Mouse (Mus musculus) gastrocnemius, postnatal 14 days (tissue): ENCODE results near the gene U2af1l4. TPM values are rescaled to one million over a fixed set of nuclear protein-coding genes. Genes with fewer than 3 reads are reported as not detected.

Source experiments
- DNase-seq: peaks from one replicate; pipeline ENCODE4 v3.0.0; 2021; ENCODE audit warnings: mixed read lengths
- intact Hi-C: fragments of 180-260 bp; cut with DNase I; formaldehyde crosslinking; loops from one replicate; pipeline ENCODE4 v1.15.1; 2025; ENCODE audit warnings: low total_unique reads
- microRNA-seq, 2 experiments: library from miRNA; unstranded; fragments of <30 nt; microRNA quantifications; one replicate each; pipeline ENCODE4 v1.2.0; 2021
- total RNA-seq, 2 experiments: library from RNA; stranded (reverse); gene quantifications; 2 replicates each; pipeline ENCODE4 v1.2.3; 2021

The U2af1l4 gene
- total RNA-seq, 2 experiments from 2014 or later: 49.6 to 50.1 TPM

DNA sequence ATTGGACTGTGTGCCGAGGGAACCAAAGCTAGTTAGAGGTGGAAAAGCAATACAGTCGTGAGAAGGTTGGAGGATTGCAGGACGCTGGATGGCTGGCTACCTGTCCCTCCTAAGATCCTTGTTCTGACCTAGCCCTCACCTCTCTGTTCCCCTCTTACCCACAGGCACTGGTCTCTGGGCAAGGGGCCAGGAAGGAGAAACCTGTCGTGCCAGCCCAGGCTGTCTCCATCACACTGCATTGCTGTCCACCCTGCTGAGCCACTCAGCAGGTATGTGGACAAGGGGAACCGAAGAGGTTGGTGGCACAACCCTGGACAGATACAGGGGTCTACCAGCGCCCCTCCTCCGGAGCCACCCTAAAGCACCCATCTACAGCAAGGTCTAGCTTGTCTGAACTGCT is 37.5 kb downstream of the U2af1l4 start:
- no peak for DNase-seq
- intact Hi-C loops: no loop called here

DNA sequence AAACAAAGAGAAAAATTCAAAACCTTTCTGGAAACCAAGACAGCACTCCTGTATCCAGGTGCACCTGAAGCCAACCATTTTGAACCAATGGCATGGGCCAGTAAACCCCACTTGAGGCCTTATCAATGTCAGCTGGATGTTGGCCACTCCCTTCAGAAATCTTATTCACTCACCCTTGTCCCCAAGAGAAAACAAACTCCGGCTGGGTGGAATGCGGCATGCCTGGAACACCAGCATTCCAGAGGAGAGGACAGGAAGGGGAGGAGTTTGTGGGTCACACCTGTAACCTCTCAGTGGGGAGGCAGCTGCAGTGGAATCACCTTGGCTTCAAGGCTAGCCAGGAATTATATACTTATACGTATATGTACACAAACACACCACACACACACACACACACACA is 39.5 kb downstream of the U2af1l4 start:
- intact Hi-C loops: no loop called here

DNA sequence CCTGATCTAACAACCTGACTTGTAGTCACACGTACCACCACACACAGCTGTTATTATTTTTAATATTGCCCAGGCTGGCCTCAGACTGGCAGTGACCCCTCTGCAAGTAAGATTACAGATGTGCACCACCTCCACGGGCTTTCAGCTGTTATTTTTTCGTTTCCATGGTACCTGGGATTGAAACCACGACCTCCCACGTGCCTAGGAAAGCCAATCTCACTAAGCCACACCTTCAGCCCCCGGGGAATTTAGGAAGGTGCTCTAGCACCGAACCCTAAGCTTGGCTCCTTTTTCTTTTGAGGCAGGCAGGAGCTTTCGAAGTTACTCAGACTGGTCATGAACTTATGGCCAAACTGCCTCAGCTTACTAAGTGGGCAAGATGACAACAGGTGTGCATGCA is 41.3 kb downstream of the U2af1l4 start:
- no peak for DNase-seq
- intact Hi-C loops: no loop called here

More for the DNA sequence above, 39.5 kb downstream of the U2af1l4 start:
- DNase-seq: no peak

DNA sequence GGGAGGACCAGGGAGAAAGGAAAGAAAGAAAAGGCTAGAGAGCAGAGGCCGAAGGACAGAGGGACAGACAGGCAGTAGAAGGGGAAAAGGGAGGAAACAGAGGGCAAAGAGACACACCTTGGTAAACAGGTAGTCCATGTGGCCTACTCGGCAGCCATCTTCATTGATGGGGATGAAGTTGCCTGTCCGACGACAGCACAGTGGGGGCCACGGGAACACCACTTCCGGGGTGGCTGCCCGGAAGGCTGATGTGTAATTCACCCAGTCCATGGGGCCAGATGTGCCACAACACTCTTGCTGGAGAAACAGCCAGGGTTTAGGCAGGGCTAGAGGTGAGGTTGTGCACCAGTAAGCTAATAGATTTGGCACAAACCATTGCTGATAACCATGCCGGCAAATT is 41.8 kb downstream of the U2af1l4 start:
- no peak for DNase-seq
- intact Hi-C loops: no loop called here

DNA sequence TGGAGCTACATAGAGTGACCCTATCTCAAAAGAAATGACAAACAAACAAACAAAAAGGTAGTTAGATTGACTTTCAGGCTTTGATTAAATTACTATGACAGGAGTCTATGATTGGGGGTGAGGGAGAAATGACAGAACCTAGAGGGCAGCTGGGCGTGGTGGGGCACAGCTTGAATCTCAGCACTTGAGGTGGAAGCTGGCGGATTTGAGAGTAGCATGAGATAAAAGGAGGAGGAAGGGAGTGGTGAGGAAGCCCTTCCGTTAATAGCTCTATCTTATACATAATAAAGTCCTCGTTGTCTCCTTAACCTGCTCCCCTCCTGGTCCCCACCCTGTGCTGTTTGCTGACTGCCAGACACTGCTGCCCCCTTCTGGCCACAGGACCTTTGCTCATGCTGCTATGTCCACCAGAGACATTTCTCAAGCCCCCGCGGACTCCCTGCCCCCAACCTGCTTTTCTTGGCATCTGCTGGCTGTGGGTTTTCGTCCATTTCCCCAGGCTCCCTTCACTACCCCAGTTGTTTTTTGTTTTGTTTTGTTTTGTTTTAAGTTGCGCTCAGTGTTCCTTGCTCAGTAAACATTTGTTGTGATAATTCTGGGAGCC is 44.7 kb downstream of the U2af1l4 start:
- peak; percentile 52 for DNase-seq
- intact Hi-C loops: no loop called here

DNA sequence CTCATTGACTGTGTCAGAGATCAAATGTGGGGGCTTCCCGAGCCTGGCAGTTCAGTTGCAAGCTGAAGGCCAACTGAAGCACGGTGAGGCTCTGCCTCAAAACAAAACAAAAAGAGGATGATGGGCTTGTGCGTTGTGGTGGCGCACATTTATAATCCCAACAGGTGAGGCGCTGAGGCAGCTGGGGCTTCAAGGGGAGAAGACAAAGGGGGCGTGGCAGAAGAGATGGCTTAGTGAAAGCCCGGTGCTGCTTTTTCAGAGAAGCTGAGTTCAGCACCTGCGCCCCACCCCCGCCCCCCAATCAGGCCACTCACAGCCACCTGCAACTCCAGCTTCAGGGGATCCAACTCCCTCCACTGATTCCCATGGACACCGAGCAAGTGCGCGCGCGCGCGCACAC is 45.4 kb downstream of the U2af1l4 start:
- intact Hi-C loops: no loop called here
- DNase-seq: no peak

DNA sequence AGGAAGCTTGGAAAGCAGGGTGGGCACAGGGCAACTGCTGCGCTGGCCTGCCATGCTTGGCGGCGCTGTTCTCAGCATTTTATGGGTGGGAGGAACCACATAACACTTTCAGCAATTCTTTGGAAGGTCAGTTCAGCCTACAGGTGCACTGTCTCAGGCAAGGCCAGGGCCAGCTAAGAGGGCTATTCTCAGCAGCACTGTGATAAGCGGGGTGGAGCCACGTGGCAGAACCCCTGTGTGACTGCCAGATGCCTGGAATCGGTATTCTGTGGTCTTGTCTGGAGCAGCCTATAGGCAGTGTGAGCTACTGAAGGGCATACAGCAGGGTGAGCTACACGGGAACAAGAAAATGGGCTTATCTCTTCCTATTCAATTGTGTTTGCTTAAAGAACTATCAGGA is 46.9 kb downstream of the U2af1l4 start:
- intact Hi-C loops: no loop called here
- no peak for DNase-seq

DNA sequence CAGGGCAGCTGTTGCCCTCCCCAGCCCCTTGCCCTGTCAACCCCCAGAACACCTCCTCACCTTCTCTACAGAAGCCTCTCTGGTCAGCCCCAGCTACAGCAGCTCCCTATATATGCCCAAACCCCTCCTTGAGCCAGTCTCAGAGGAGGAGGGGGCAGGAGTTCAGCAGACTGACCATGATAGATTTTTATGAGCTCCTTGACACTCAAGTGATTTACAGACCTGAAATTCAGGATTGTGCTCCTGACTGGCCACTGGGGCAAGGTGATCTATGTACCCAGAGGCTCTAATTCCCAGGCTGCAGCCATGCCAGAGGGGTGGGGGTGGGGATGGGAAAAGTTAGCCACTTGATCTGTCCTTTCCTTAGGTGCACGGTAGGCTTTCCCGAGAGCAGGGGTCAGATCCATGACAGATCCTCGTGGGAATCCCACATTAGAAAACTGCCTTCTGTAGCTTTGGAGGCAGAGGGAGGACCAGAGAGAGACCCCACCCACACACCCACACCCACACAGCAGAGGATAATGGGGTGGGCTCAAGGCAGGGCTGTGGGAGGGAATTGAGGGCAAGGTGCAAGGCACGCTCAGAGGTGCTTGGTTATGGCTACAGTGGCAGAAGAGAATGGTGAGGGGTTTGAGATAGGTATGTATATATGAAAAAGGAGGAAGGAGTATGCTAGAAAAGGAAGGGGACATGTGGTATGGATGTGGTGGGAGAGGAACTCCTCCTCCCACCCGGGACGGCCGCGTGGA is 49.7 kb downstream of the U2af1l4 start, which contains the start of gene Upk1a:
TSS of gene Upk1a (minus strand) at position 194 of the 749 bp plus-strand sequence.
- DNase-seq: no peak
- intact Hi-C loops: loop anchor here (2.0 kb wide), 1 partner anchor 22 kb away; no protein-coding TSS in a partner anchor

DNA sequence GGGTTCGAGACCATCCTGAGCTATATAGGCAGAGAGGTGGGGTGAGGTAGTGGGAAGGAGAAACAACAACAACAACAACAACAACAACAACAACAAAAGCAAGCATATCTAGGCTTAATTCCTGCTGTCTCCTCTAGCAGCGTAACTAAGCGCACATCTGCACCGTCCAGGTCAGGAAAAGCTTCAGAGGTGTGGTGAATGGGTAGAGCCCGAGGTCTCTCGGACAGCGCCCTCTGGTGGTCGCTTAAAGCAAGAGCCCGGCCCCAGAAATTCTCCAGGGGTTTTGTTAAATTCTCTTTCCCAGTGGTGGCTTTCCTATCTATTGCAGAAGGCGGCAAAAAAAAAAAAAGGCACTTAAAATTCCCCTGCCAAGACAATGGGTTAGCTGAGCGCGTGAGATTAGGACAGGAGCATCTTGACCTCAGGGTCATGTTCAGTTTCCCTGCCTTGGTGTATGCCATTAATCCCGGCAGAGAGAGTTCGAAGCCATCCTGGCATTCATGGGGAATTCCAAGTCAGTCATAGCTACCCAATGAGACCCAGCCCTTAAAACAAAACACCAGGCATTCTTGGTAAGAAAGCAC is 50.5 kb downstream of the U2af1l4 start:
- intact Hi-C loops: loop anchor here (2.0 kb wide), 1 partner anchor 23 kb away; no protein-coding TSS in a partner anchor
- peak; percentile 38 for DNase-seq

DNA sequence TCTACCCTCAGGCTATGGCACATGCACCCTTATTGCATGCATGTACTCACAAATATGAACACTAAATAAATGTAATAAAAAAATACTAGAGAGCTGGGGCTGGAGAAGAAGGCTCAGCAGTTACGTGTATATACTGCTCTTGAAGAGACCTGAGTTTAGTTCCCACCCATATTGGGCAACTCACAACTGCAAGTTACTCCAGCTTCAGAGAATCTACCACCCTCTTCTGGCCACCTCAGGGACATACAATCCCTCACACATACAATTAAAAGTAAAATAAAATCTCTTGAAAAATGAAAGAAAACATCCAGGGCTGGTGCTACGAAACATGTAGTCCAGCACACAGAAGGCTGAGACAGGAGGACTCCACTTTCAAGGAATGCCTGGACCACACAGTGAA is 51.4 kb downstream of the U2af1l4 start:
- intact Hi-C loops: no loop called here
- no peak for DNase-seq

Small RNA genes lying within 50 kb of the gene (microRNA-seq; reads per million reads assigned to microRNA genes)
- gene Gm38670 (1.3 to 1.5 reads per million in 2 experiments), gene Mir3569 (0 to 1.5 reads per million in 2 experiments)

Other genes with a start within 250 kb of the U2af1l4 start
- 1 to 10 TPM; 1.0 to 1.1 TPM for gene Syne4, start 248.5 kb upstream of the U2af1l4 start, total RNA-seq
- under 1 TPM; 0.51 to 0.78 TPM for gene E130208F15Rik, start 241.6 kb upstream of the U2af1l4 start, total RNA-seq
- 10 to 100 TPM in 1 of 2 experiments, 1 to 10 TPM in 1; 7.8 to 10.6 TPM for gene Sdhaf1, start 239.4 kb upstream of the U2af1l4 start, total RNA-seq
- gene Lrfn3, start 200.5 kb upstream of the U2af1l4 start, total RNA-seq: 1 to 10 TPM; 1.5 to 1.8 TPM
- gene Tyrobp, start 149.5 kb upstream of the U2af1l4 start, total RNA-seq: 10 to 100 TPM in 1 of 2 experiments, 1 to 10 TPM in 1; 7.8 to 10.4 TPM
- under 1 TPM in 1 of 2 experiments, not detected in 1; 0.94 TPM for gene Hcst, start 143.4 kb upstream of the U2af1l4 start, total RNA-seq
- under 1 TPM; 0.21 to 0.33 TPM for gene Nfkbid, start 141.6 kb upstream of the U2af1l4 start, total RNA-seq
- gene Aplp1, start 117.8 kb upstream of the U2af1l4 start, total RNA-seq: 1 to 10 TPM; 1.9 to 2.3 TPM
- gene Kirrel2, start 105.6 kb upstream of the U2af1l4 start, total RNA-seq: not detected
- gene Nphs1, start 105.0 kb upstream of the U2af1l4 start, total RNA-seq: not detected
- gene Prodh2, start 69.7 kb upstream of the U2af1l4 start, total RNA-seq: not detected
- 1 to 10 TPM in 1 of 2 experiments, under 1 TPM in 1; 0.98 to 2.4 TPM for gene Arhgap33, start 28.2 kb upstream of the U2af1l4 start, total RNA-seq
- gene Hspb6, start 11.1 kb upstream of the U2af1l4 start, total RNA-seq: 100 to 1,000 TPM; 455 to 476 TPM
- 1 to 10 TPM; 3.9 to 4.8 TPM for gene Proser3, start 11.0 kb upstream of the U2af1l4 start, total RNA-seq
- gene Lin37, start 3.5 kb upstream of the U2af1l4 start, total RNA-seq: 1 to 10 TPM; 8.4 to 9.1 TPM
- gene Gm49396, start within 50 bp of the U2af1l4 start, total RNA-seq: 1 to 10 TPM in 1 of 2 experiments, under 1 TPM in 1; 0.74 to 1.7 TPM
- 10 to 100 TPM; 83.4 to 92.7 TPM for gene Psenen, start 326 bp downstream of the U2af1l4 start, total RNA-seq
- gene Igflr1, start 2.1 kb downstream of the U2af1l4 start, total RNA-seq: under 1 TPM; 0.60 to 0.88 TPM
- gene Kmt2b, start 25.4 kb downstream of the U2af1l4 start, total RNA-seq: 10 to 100 TPM; 14.1 to 15.2 TPM
- gene Zbtb32, start 35.6 kb downstream of the U2af1l4 start, total RNA-seq: not detected
- under 1 TPM; 0.14 to 0.16 TPM for gene Upk1a, start 49.5 kb downstream of the U2af1l4 start, total RNA-seq
- 1,000 to 10,000 TPM; 1,322 to 1,882 TPM for gene Cox6b1, start 62.9 kb downstream of the U2af1l4 start, total RNA-seq
- gene Etv2, start 72.6 kb downstream of the U2af1l4 start, total RNA-seq: not detected
- gene Rbm42, start 87.0 kb downstream of the U2af1l4 start, total RNA-seq: 10 to 100 TPM; 35.4 to 37.3 TPM
- 1 to 10 TPM; 2.8 to 2.9 TPM for gene Haus5, start 101.7 kb downstream of the U2af1l4 start, total RNA-seq
- gene Pmis2, start 108.3 kb downstream of the U2af1l4 start, total RNA-seq: 1 to 10 TPM; 2.3 to 2.6 TPM
- not detected for gene 2200002J24Rik, start 135.6 kb downstream of the U2af1l4 start, total RNA-seq
- under 1 TPM; 0.16 to 0.41 TPM for gene Atp4a, start 148.9 kb downstream of the U2af1l4 start, total RNA-seq
- 100 to 1,000 TPM; 222 to 233 TPM for gene Tmem147, start 166.2 kb downstream of the U2af1l4 start, total RNA-seq
- gene Gapdhs, start 180.4 kb downstream of the U2af1l4 start, total RNA-seq: not detected
- gene Sbsn, start 188.2 kb downstream of the U2af1l4 start, total RNA-seq: 1 to 10 TPM; 3.7 to 4.1 TPM
- under 1 TPM in 1 of 2 experiments, not detected in 1; 0.57 TPM for gene Dmkn, start 200.5 kb downstream of the U2af1l4 start, total RNA-seq
- 1 to 10 TPM; 3.4 to 3.6 TPM for gene Krtdap, start 224.6 kb downstream of the U2af1l4 start, total RNA-seq